Mouse (Mus musculus) spleen, adult 2 months (tissue): Measurements from ENCODE around the gene Trim26.

Experiments
- CTCF ChIP-seq: fragments of 200-500 bp; IDR thresholded peaks from 2 replicates; pipeline ENCODE4 v1.5.1; 2011; ENCODE audit warnings: mild to moderate bottlenecking, inconsistent platforms; ENCODE audit not compliant: insufficient read depth, insufficient read length, insufficient replicate concordance; ENCODE audit errors: extremely low read depth
- POLR2A ChIP-seq: fragments of 200-500 bp; IDR thresholded peaks from 2 replicates; pipeline ENCODE4 v1.6.1; 2011; ENCODE audit warnings: low read depth, low read length, inconsistent platforms

GRCm38 (mm10) chr17:36893387-36893786, 56.5 kb downstream of the Trim26 start:
- TF ChIP-seq CTCF (no peak), POLR2A (no peak)
